8 mouse cellular contexts compared by ENCODE assay signal in the genomic region with DNA sequence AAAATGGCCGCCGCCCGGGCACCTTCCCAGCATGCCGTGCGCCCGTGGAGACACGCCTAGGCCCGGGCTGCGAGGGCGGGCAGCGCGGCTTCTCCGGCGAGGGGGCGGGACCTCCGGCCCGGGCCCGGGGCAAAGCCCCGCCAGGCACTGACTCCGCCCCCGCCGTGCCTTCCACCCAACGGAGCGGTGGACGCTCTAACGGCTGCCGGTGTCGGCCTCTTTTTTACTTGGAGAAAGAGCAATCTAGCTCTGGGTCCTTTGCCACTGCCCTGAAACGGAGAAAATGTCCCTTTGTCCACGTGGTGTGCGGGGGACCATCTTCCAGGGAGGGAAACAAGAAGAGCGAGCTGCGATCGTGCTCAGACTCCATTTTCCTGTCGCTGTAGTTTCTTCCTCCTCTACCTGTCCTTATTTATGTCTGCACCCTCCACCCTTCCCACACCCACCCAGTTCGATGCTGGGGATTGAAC. TPM values are rescaled to one million over a fixed set of nuclear protein-coding genes. Genes with fewer than 3 reads are reported as not detected.
DNase-seq lines count a peak whose midpoint lies in the region; ATAC-seq and TF ChIP-seq lines count a peak whose summit lies in the region.

A gene (minus strand): TSS at position 58 of the 470 bp plus-strand sequence.

- peak; percentile 96 for ATAC-seq in forebrain, postnatal 0 days
- ATAC-seq in lung, embryonic 14.5 days (ENCODE audit: insufficient read depth) = peak; percentile 96
- peak; percentile 91 for ATAC-seq in neutrophil, adult 5-6 weeks (ENCODE audit: extremely low read depth, insufficient number of reproducible peaks, low FRiP score, poor library complexity, severe bottlenecking)

- peaks cover 19 to 44% of the 10 kb centered on the region in 2 experiments for H3K36me3 ChIP-seq in MEL (ENCODE audit: control insufficient read depth in 1 of 2, insufficient read depth in 2 of 2, low read length in 2 of 2)
- no peaks in the 10 kb centered on the region for H3K36me3 ChIP-seq in forebrain, postnatal 0 days (ENCODE audit: insufficient read depth)
- peaks cover 9% of the 10 kb centered on the region; the same call in 1 of the 2 replicates for H3K36me3 ChIP-seq in lung, embryonic 14.5 days (ENCODE audit: insufficient read depth)

- H3K9me3 ChIP-seq in MEL (replicated peaks; ENCODE audit: insufficient read depth, low read length) = no peaks in the 10 kb centered on the region
- H3K9me3 ChIP-seq in forebrain, postnatal 0 days (ENCODE audit: low read length) = no peaks in the 10 kb centered on the region
- H3K9me3 ChIP-seq in lung, embryonic 14.5 days (ENCODE audit: low read depth, low read length) = no peaks in the 10 kb centered on the region

- WGBS in forebrain, postnatal 0 days = 5% methylated on average over 36 of the region's 36 CpGs
- under 1% methylated on average over 36 of the region's 36 CpGs for WGBS in lung, embryonic 14.5 days

- peaks cover 52% of the 10 kb centered on the region for H3K79me2 ChIP-seq in MEL (ENCODE audit: control insufficient read depth, insufficient read depth, low read length, poor library complexity)

- peak within 1 kb of the TSS; percentile 81 to 99 for H3K4me3 ChIP-seq in MEL (ENCODE audit: control insufficient read depth in 1 of 2, insufficient read depth in 1 of 2, low read depth in 2 of 2, low read length in 2 of 2)
- H3K4me3 ChIP-seq in forebrain, postnatal 0 days (ENCODE audit: low read depth, low read length) = peak within 1 kb of the TSS; percentile 100
- H3K4me3 ChIP-seq in lung, embryonic 14.5 days (ENCODE audit: low read depth, low read length) = peak within 1 kb of the TSS; percentile 99

- peak within 1 kb of the TSS; percentile 91 for H3K9ac ChIP-seq in MEL (ENCODE audit: control insufficient read depth, low read depth, low read length, poor library complexity, severe bottlenecking)
- peak within 1 kb of the TSS; percentile 99 for H3K9ac ChIP-seq in forebrain, postnatal 0 days
- H3K9ac ChIP-seq in lung, embryonic 14.5 days = peak within 1 kb of the TSS; percentile 100

- no peak for TF ChIP-seq RAD21 in MEL (IDR thresholded peaks at IDR 0.05; ENCODE audit: low read depth, low read length)

- peak; percentile 95 to 97; a peak in 3 of 4 replicates for TF ChIP-seq POLR2A in MEL (IDR thresholded peaks at IDR 0.05; ENCODE audit: control insufficient read depth in 1 of 2, insufficient read depth in 1 of 2, low read depth in 1 of 2, low read length in 2 of 2, poor library complexity in 1 of 2)

- TF ChIP-seq EP300 in MEL (IDR thresholded peaks at IDR 0.05; ENCODE audit: low read depth in 1 of 2, low read length in 2 of 2) = peak in 1 of 2 experiments; percentile 5; a peak in 1 of 4 replicates

- H3K27me3 ChIP-seq in MEL (ENCODE audit: control insufficient read depth in 1 of 2, insufficient read depth in 2 of 2, low read length in 2 of 2) = no peaks in the 10 kb centered on the region
- no peaks in the 10 kb centered on the region for H3K27me3 ChIP-seq in forebrain, postnatal 0 days (ENCODE audit: insufficient read depth, low read length)
- no peaks in the 10 kb centered on the region for H3K27me3 ChIP-seq in lung, embryonic 14.5 days (ENCODE audit: insufficient read depth, low read length)

- peak; percentile 96 for DNase-seq in MEL (ENCODE audit: low read depth, low spot score)
- peak; percentile 96 to 97 for DNase-seq in cerebellum, adult 18-20 months
- DNase-seq in forebrain, postnatal 0 days = peak; percentile 96
- DNase-seq in heart, postnatal 36 days = peak; percentile 95 to 96
- DNase-seq in layer of hippocampus, adult 8-10 months (ENCODE audit: low spot score in 2 of 2) = peak; percentile 85 to 92
- DNase-seq in lung, embryonic 14.5 days = peak; percentile 97
- DNase-seq in testis, postnatal 14 days (ENCODE audit: low spot score) = peak; percentile 96

- peak within 1 kb of the TSS; percentile 70 for H3K4me2 ChIP-seq in forebrain, postnatal 0 days (ENCODE audit: low read depth)
- peak within 1 kb of the TSS; percentile 78 for H3K4me2 ChIP-seq in lung, embryonic 14.5 days

- peak within 1 kb of the TSS; percentile 91 for H3K27ac ChIP-seq in MEL (ENCODE audit: control insufficient read depth, low read depth, low read length)
- H3K27ac ChIP-seq in forebrain, postnatal 0 days (ENCODE audit: low read depth, low read length) = peak within 1 kb of the TSS; percentile 98
- H3K27ac ChIP-seq in lung, embryonic 14.5 days (ENCODE audit: low read depth) = peak within 1 kb of the TSS; percentile 98

- TF ChIP-seq CTCF in MEL (IDR thresholded peaks at IDR 0.05 in 2 of 3, conservative IDR thresholded peaks at IDR 0.05 in 1 of 3; ENCODE audit: control insufficient read depth in 1 of 3, insufficient read depth in 1 of 3, low read depth in 2 of 3, low read length in 3 of 3, poor library complexity in 1 of 3, severe bottlenecking in 1 of 3) = no peak
- no peak for TF ChIP-seq CTCF in forebrain, postnatal 0 days (IDR thresholded peaks at IDR 0.05; ENCODE audit: low read depth)
- TF ChIP-seq CTCF in lung, embryonic 14.5 days (IDR thresholded peaks at IDR 0.05; ENCODE audit: low read depth) = no peak

- H3K4me1 ChIP-seq in MEL (ENCODE audit: control insufficient read depth in 1 of 2, insufficient read depth in 2 of 2, low read length in 2 of 2) = peaks cover 28 to 31% of the 10 kb centered on the region in 2 experiments
- peaks cover 18% of the 10 kb centered on the region for H3K4me1 ChIP-seq in forebrain, postnatal 0 days (ENCODE audit: insufficient read depth)
- H3K4me1 ChIP-seq in lung, embryonic 14.5 days (ENCODE audit: insufficient read depth) = peaks cover 13% of the 10 kb centered on the region; the same call in 1 of the 2 replicates

- intact Hi-C loops in heart, postnatal 36 days (cut with DNase I) = no loop called here

TF ChIP-seq in MEL, 35 proteins besides CTCF, POLR2A, EP300 and RAD21 (continues in another document):
- TF ChIP-seq UBTF (IDR thresholded peaks at IDR 0.05; ENCODE audit: borderline replicate concordance, insufficient read depth, low read depth, low read length) (no peak), MAZ (IDR thresholded peaks at IDR 0.05; ENCODE audit: low read depth, low read length) (peak; percentile 73; the same call in 1 of the 2 replicates), MAFK (IDR thresholded peaks at IDR 0.05; ENCODE audit: borderline replicate concordance, low read depth, low read length) (no peak), ETS1 (IDR thresholded peaks at IDR 0.05; ENCODE audit: low read depth, low read length) (peak; percentile 6; the same call in 1 of the 2 replicates), TCF12 (IDR thresholded peaks at IDR 0.05; ENCODE audit: low read depth, low read length) (peak; percentile 64), SMC3 (IDR thresholded peaks at IDR 0.05; ENCODE audit: low read depth, low read length) (0 out of 2 replicates have a peak, but pooled peaks have one; percentile 11), USF2 (IDR thresholded peaks at IDR 0.05; ENCODE audit: borderline replicate concordance in 1 of 2, insufficient read depth in 1 of 2, low read depth in 1 of 2, low read length in 2 of 2) (no peak), RCOR1 (IDR thresholded peaks at IDR 0.05; ENCODE audit: low read depth, low read length) (no peak; the same call in 1 of the 2 replicates), POLR2AphosphoS2 (IDR thresholded peaks at IDR 0.05; ENCODE audit: low read length) (peak; percentile 94), TAL1 (IDR thresholded peaks at IDR 0.05; ENCODE audit: low read length) (no peak), MXI1 (IDR thresholded peaks at IDR 0.05; ENCODE audit: low read depth, low read length) (peak; percentile 81), MYB (IDR thresholded peaks at IDR 0.05; ENCODE audit: low read depth, low read length) (peak; percentile 74; the same call in 1 of the 2 replicates), TBP (IDR thresholded peaks at IDR 0.05; ENCODE audit: low read depth, low read length) (peak; percentile 78), SIN3A (IDR thresholded peaks at IDR 0.05; ENCODE audit: low read length) (peak; percentile 89), NRF1 (IDR thresholded peaks at IDR 0.05; ENCODE audit: insufficient read depth, low read depth, low read length, poor library complexity, severe bottlenecking) (0 out of 2 replicates have a peak, but pooled peaks have one; percentile 38), E2F4 (IDR thresholded peaks at IDR 0.05; ENCODE audit: borderline replicate concordance, low read depth, low read length) (peak; percentile 84; the same call in 1 of the 2 replicates), ZMIZ1 (IDR thresholded peaks at IDR 0.05; ENCODE audit: low read depth, low read length) (peak; percentile 95), CHD1 (IDR thresholded peaks at IDR 0.05; ENCODE audit: low read depth, low read length) (peak; percentile 91; the same call in 1 of the 2 replicates), MAX (IDR thresholded peaks at IDR 0.05; ENCODE audit: low read length) (peak; percentile 25; the same call in 1 of the 2 replicates), GABPA (IDR thresholded peaks at IDR 0.05; ENCODE audit: low read depth, low read length) (0 out of 2 replicates have a peak, but pooled peaks have one; percentile 10), NELFE (IDR thresholded peaks at IDR 0.05; ENCODE audit: low read depth, low read length) (peak; percentile 99), MEF2A (IDR thresholded peaks at IDR 0.05; ENCODE audit: extremely low read depth, insufficient replicate concordance, low read depth, low read length, poor library complexity, severe bottlenecking) (no peak), ZKSCAN1 (IDR thresholded peaks at IDR 0.05; ENCODE audit: low read depth, low read length) (no peak), BHLHE40 (IDR thresholded peaks at IDR 0.05; ENCODE audit: borderline replicate concordance, low read depth, low read length) (no peak), ZC3H11A (IDR thresholded peaks at IDR 0.05; ENCODE audit: low read depth, low read length) (no peak; the same call in 1 of the 2 replicates), MYC (IDR thresholded peaks at IDR 0.05; ENCODE audit: low read depth, low read length) (peak; percentile 37; the same call in 1 of the 2 replicates), GATA1 (IDR thresholded peaks at IDR 0.05; ENCODE audit: low read depth, low read length) (no peak), ELF1 (IDR thresholded peaks at IDR 0.05; ENCODE audit: low read depth, low read length) (0 out of 2 replicates have a peak, but pooled peaks have one; percentile 37)

RNA-seq across cellular contexts. Expression of the gene that starts here (rescaled TPM):
- 47.3 and 52.3 TPM in 2 replicates for total RNA-seq in MEL (2012; rRNA removed)
- polyA plus RNA-seq in MEL (2012; ENCODE audit: insufficient read depth in 1 of 2, insufficient read length in 2 of 2, low read depth in 1 of 2, low replicate concordance in 2 of 2, missing spikeins in 1 of 2) = 10 to 100 TPM; 54.7 to 90.5 TPM
- 88.8 and 108 TPM in 2 replicates for total RNA-seq in forebrain, postnatal 0 days (2014; rRNA removed)
- polyA plus RNA-seq in forebrain, postnatal 0 days (2015; fragmentation: Nextera tagmentation; extraction: Ambion mirVana) = 76.8 and 87.2 TPM in 2 replicates
- 10 to 100 TPM; 31.9 to 34.3 TPM for total RNA-seq in heart, postnatal 36 days (2021)
- total RNA-seq in layer of hippocampus, adult 8-10 months (2022) = 100 to 1,000 TPM; 101 to 126 (median 109) TPM
- polyA plus RNA-seq in lung, embryonic 14.5 days (2014; fragmentation: Nextera tagmentation; extraction: Ambion mirVana) = 93.2 and 95.8 TPM in 2 replicates
- 241 and 265 TPM in 2 replicates for total RNA-seq in neutrophil, adult 5-6 weeks (2017)

Comparison
In these comparisons a context has a peak if more than half of its experiments do, and no peak if none do; other contexts are left out.
1. Peak in every context shown above with its lines: DNase-seq, ATAC-seq, H3K4me3 ChIP-seq and H3K27ac ChIP-seq.